Mouse (Mus musculus): ENCODE measurements around the gene Zzz3.

- TF ChIP-seq EP300 (optimal IDR thresholded peaks at IDR 0.05) = no peak
- no peak for TF ChIP-seq CTCF (IDR thresholded peaks at IDR 0.05; ENCODE audit: low read depth)
Measured at GRCm38 (mm10) chr3:152356751-152357150, 38.5 kb upstream of the Zzz3 start.
